Mouse (Mus musculus): ENCODE results near the gene Tgfb1. TPM values are rescaled to one million over a fixed set of nuclear protein-coding genes. Genes with fewer than 3 reads are reported as not detected.

The Tgfb1 gene
- total RNA-seq, 2 experiments from 2014 or later, result 9.7 to 12.2 TPM

- intact Hi-C loops (cut with DNase I), result no loop called here
These were observed 13.0 kb downstream of the Tgfb1 start for GRCm38 (mm10) chr7:25699851-25700250.

GRCm38 (mm10) chr7:25700732-25701131, 13.9 kb downstream of the Tgfb1 start:
- DNase-seq (ENCODE audit: extremely low spot score in 1 of 2, low spot score in 2 of 2), result no peak
- intact Hi-C loops (cut with DNase I), result no loop called here

More at GRCm38 (mm10) chr7:25699851-25700250, 13.0 kb downstream of the Tgfb1 start:
- no peak for DNase-seq (ENCODE audit: extremely low spot score in 1 of 2, low spot score in 2 of 2)

DNA sequence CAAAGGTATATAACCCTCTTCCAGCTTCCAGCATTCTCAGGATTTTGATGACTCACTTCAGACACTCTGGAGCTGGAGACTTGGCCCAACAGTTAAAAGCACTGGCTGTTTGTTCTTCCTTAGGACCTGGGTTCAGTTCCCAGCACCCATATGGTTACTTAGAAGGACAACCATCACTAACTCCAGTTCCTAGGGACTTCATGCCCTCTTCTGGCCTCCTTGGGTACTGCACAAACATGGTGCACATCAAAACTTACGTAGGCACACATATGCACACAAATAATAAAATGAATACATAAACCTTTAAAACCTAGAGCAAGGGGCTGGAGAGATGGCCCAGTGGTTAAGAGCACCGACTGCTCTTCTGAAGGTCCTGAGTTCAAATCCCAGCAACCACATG, 15.5 kb downstream of the Tgfb1 start:
- no peak for DNase-seq (ENCODE audit: extremely low spot score in 1 of 2, low spot score in 2 of 2)
- intact Hi-C loops (cut with DNase I), result no loop called here

- intact Hi-C loops (cut with DNase I), result no loop called here
- DNase-seq (ENCODE audit: extremely low spot score in 1 of 2, low spot score in 2 of 2), result peak in 1 of 2 experiments; percentile 53
These were observed 17.1 kb downstream of the Tgfb1 start for GRCm38 (mm10) chr7:25703793-25704494.

- DNase-seq (ENCODE audit: extremely low spot score in 1 of 2, low spot score in 2 of 2), result peak in 1 of 2 experiments; percentile 53
- intact Hi-C loops (cut with DNase I), result no loop called here
These were observed 18.0 kb downstream of the Tgfb1 start for GRCm38 (mm10) chr7:25704716-25705364.

DNA sequence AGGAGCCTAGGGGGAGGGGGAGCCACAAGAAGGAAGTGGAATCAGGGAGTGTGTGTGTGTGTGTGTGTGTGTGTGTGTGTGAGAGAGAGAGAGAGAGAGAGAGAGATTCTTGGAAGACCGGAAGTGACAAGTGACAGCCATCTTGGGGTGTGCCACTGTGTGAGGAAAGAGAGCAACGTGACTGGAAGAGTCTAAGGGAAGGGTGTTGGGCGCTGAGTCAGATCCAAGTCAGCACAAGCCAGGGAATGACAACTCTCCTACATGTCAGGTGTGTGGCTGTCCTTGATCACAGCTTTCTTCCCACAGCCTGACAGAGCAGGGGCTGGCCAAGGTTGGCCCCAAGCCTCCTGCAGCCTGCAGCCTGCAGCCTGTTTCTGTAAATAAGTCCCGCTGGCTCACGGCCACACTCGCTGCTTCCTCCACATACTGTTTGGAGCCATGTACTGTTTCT, 19.0 kb downstream of the Tgfb1 start:
- peak in 1 of 2 experiments; percentile 74 for DNase-seq (ENCODE audit: extremely low spot score in 1 of 2, low spot score in 2 of 2)
- intact Hi-C loops (cut with DNase I), result no loop called here

DNA sequence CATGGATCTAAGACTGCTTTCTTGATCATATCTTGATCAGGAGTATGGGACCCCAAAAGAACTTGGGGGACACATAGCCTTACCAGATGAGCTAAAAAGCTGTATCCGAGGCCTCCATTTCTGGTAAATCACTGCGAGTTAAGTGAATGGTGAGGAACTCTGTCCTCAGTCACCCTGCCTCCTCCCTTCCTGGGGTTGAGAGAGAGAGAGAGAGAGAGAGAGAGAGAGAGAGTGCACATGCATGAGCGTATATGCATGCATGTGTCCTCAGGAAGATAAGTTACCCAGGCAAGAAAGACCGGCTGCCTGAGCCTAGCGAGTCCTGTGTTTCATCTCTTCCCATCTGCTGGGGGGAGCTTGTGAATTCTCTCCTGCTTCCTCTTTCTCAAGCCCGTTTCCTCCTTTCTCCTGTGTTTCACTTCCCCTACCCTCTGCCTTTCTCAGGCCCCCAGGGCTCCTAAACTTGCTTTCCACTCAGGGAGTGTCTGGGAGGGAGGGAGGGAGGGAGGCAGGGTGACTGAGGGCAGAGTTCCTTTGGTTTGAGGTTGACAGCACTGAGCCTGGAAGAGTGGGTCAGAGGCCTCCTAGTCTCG, 19.9 kb downstream of the Tgfb1 start:
- no peak for DNase-seq (ENCODE audit: extremely low spot score in 1 of 2, low spot score in 2 of 2)
- intact Hi-C loops (cut with DNase I), result no loop called here

DNA sequence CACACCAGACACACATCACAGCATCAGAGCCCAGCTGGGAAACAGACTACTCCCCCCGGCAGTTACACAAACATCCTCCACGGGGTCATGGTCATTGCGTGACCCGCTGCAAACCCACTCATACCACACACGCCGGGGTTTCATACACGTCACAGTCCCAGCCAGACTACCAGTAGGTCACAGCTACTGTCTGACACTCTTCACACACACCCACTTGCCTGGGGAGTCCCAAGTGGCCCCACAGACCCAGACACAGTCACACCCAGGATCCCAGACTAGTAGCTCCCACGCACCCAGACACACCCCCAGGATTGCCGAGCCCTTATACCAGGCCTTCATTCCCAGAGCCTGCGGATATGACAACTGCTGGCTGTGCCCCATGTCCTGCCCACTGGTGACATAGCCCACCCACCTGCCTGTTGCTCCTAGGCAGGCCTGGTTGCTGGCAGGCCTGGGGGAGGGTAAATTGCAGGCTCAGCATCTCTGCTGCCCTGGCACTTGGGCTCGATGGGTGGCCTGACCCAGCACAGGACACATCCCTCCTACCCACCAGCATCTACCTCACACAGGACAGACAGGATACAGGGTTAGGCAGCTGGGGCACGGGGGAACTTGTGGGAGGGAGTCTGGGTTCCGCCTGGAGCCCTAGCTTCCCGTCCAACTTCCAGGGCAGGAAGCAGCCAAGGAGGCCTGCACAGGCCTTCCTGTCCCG, 20.9 kb downstream of the Tgfb1 start:
- DNase-seq (ENCODE audit: extremely low spot score in 1 of 2, low spot score in 2 of 2), result peak in 1 of 2 experiments; percentile 85

DNA sequence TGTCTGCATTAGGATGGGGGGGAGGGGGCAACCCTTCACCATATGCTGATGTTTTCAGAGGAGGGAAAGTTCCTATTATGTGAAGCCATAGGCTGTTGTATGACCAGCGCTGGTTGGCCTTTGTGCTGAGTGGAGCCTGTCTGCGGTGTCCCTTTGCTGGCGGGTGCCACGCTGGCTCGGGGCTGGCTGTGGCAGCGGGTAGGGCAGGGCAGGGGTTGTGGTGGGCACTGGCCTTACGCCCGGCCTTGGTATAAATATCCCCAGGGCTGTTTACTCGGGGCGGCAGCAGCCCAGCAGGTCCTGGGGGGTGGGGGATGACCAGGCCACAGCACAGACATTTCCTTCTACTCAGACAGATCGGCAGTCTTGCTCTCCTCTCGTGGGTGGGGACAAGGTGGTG, 23.2 kb downstream of the Tgfb1 start:
- intact Hi-C loops (cut with DNase I), result no loop called here
- DNase-seq (ENCODE audit: extremely low spot score in 1 of 2, low spot score in 2 of 2), result peak in 1 of 2 experiments; percentile 76

More for the DNA sequence above, 20.9 kb downstream of the Tgfb1 start:
- intact Hi-C loops (cut with DNase I), result no loop called here

GRCm38 (mm10) chr7:25710519-25711130, 23.8 kb downstream of the Tgfb1 start:
- intact Hi-C loops (cut with DNase I), result no loop called here
- DNase-seq (ENCODE audit: extremely low spot score in 1 of 2, low spot score in 2 of 2), result peak in 1 of 2 experiments; percentile 69

- intact Hi-C loops (cut with DNase I), result no loop called here
- no peak for DNase-seq (ENCODE audit: extremely low spot score in 1 of 2, low spot score in 2 of 2)
These were observed 24.4 kb downstream of the Tgfb1 start for GRCm38 (mm10) chr7:25711165-25711564.

- intact Hi-C loops (cut with DNase I), result no loop called here
- peak in 1 of 2 experiments; percentile 83 for DNase-seq (ENCODE audit: extremely low spot score in 1 of 2, low spot score in 2 of 2)
These were observed 25.0 kb downstream of the Tgfb1 start for GRCm38 (mm10) chr7:25711731-25712197.

- intact Hi-C loops (cut with DNase I), result no loop called here
- DNase-seq (ENCODE audit: extremely low spot score in 1 of 2, low spot score in 2 of 2), result no peak
These were observed 26.0 kb downstream of the Tgfb1 start for GRCm38 (mm10) chr7:25712801-25713200.

DNA sequence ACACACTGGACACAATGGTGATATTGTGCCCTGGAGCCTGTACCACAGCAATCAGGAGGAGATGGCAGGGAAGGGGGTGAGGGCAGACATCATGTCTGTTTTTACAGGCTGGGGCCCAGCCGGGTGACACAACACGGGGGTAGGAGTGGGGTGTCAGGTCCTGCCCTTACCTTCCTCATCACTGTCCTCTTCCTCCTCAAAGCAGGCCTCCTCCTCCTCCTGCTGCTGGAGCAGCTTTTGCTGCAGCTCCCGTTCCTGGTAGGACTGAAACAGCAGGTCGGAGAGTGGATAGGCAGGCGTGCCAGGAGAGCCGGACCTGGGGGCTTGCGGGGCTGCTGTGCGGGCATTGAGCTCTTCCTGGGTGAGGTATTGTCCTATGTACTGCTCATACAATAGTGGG, 27.8 kb downstream of the Tgfb1 start:
- intact Hi-C loops (cut with DNase I), result no loop called here

DNA sequence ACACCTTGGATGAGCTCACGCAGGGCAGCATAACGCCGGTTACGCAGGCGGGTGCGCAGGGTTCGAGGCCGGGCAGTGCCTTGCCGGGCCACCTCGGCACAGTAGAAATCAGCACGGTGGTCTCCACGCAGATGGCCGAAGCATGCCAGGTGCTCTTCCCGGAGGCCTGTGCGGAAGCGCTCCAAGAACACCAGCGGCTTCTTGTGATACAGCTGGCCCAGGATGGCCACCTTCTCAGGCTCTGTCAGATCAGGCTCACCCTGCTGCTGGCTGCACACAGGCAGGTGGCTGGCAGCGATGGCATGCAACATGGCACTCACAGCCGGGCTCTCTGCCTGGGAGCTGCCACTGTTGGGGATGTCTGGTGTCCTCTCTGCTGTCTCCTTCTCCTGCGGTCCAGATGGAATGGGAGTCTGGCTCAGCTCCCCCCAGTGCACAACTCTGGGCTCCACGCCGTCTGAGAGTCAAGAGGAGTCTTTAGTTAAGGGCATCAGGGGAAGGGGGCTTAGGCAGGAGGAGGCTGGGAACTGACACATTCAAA, 29.0 kb downstream of the Tgfb1 start:
- no peak for DNase-seq (ENCODE audit: extremely low spot score in 1 of 2, low spot score in 2 of 2)
- intact Hi-C loops (cut with DNase I), result no loop called here

More for the DNA sequence above, 27.8 kb downstream of the Tgfb1 start:
- no peak for DNase-seq (ENCODE audit: extremely low spot score in 1 of 2, low spot score in 2 of 2)

- no peak for DNase-seq (ENCODE audit: extremely low spot score in 1 of 2, low spot score in 2 of 2)
- intact Hi-C loops (cut with DNase I), result no loop called here
These were observed 30.7 kb downstream of the Tgfb1 start for GRCm38 (mm10) chr7:25717478-25717877.

DNA sequence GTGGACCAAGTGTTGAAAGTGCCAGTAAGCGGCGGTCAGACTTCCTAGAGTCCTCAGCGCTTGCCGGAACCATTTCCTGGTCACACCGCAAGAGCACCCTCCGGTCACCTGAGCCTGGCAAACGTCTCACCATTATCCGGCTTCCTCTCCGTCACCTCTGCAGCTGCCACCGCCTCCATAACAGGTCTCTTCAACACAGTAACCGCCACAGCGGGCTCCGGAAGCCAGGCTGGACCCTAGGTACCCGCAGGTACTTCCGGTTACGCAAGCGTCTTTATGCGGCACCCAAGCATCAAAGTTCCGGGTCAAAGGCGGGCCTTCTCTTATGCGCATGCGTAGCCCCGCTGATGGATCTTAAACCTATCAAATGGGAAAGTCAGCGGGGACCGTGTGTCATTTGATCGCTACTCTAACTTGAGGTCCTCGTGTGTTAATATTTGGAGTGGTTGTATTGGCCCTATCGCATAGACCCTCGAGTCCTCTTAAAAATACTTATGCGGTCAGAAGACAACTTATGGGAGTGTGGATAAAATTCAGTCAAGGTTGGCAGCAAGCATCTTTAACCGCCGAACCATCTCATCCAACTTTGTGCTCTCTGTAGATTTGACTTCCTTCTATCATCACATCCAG, 32.1 kb downstream of the Tgfb1 start, which contains the start of gene Ccdc97:
Gene Ccdc97 (minus strand): TSS at position 301 of the 630 bp plus-strand sequence.
- intact Hi-C loops (cut with DNase I), result no loop called here
- peak; percentile 93 to 94 for DNase-seq (ENCODE audit: extremely low spot score in 1 of 2, low spot score in 2 of 2)
